Mouse (Mus musculus) spleen, adult 2 months (tissue): ENCODE measurements around the gene Ndufv1. TPM values are rescaled to one million over a fixed set of nuclear protein-coding genes. Genes with fewer than 3 reads are reported as not detected.
"Not testable (repeated sequence)": the region's sequence is repeated elsewhere in the genome, so short reads cannot be mapped to it uniquely, and the experiment has no call there.

ENCODE experiments used
- DNase-seq, 2 experiments: peaks; one replicate each; pipeline versions ENCODE4 v3.0.0 to v3.0.0-alpha.2; 2012 to 2021; ENCODE audit warnings: low spot score in 2 of 2, low read depth in 1 of 2
- H3K27ac ChIP-seq: fragments of 200-500 bp; 2 replicates; pipeline ENCODE4 v1.5.1; 2012; ENCODE audit warnings: low read length, inconsistent platforms; ENCODE audit not compliant: insufficient read depth
- H3K27me3 ChIP-seq: fragments of 200-500 bp; 2 replicates; pipeline ENCODE4 v1.6.1; 2012; ENCODE audit warnings: mild to moderate bottlenecking, moderate library complexity, low read length, inconsistent platforms; ENCODE audit not compliant: control insufficient read depth, insufficient read depth
- H3K36me3 ChIP-seq: fragments of 200-500 bp; 2 replicates; pipeline ENCODE4 v1.6.1; 2012; ENCODE audit warnings: mild to moderate bottlenecking, low read length, inconsistent platforms; ENCODE audit not compliant: control insufficient read depth, insufficient read depth
- H3K4me1 ChIP-seq: fragments of 200-500 bp; 2 replicates; pipeline ENCODE4 v1.6.1; 2011; ENCODE audit warnings: inconsistent platforms; ENCODE audit not compliant: control insufficient read depth, insufficient read depth, insufficient read length
- H3K4me3 ChIP-seq: fragments of 200-500 bp; 2 replicates; pipeline ENCODE4 v1.5.1; 2011; ENCODE audit warnings: mild to moderate bottlenecking, inconsistent platforms; ENCODE audit not compliant: insufficient read depth, insufficient read length; ENCODE audit errors: extremely low read depth
- CTCF ChIP-seq: fragments of 200-500 bp; IDR thresholded peaks from 2 replicates; pipeline ENCODE4 v1.5.1; 2011; ENCODE audit warnings: mild to moderate bottlenecking, inconsistent platforms; ENCODE audit not compliant: insufficient read depth, insufficient read length, insufficient replicate concordance; ENCODE audit errors: extremely low read depth
- POLR2A ChIP-seq: fragments of 200-500 bp; IDR thresholded peaks from 2 replicates; pipeline ENCODE4 v1.6.1; 2011; ENCODE audit warnings: low read depth, low read length, inconsistent platforms
- WGBS: fragments of 180-500 bp; shearing (Covaris S2); methylation state at CpG from one replicate; pipeline ENCODE4 v1.1.7; 2018; 5-methylcytosine and 5-hydroxymethylcytosine counted together
- polyA plus RNA-seq: library from polyadenylated mRNA; depleted of rRNA; stranded (reverse); fragments of >200 nt; gene quantifications from 2 replicates; pipeline ENCODE4 v1.2.3, GENCODE M21; 2012

Ndufv1 gene
- polyA plus RNA-seq, 1 experiment, result 71.3 TPM

- H3K4me1 ChIP-seq, result no peaks in the 10 kb centered on the region
- no peak overlapping the region for H3K4me3 ChIP-seq
- DNase-seq, result no peak
- no peaks in the 10 kb centered on the region for H3K36me3 ChIP-seq
- WGBS, result 88% methylated on average over 9 of the region's 9 CpGs
- no peak for TF ChIP-seq CTCF
- TF ChIP-seq POLR2A, result no peak
- H3K27ac ChIP-seq, result no peak overlapping the region
- H3K27me3 ChIP-seq, result no peaks in the 10 kb centered on the region
Observed at GRCm38 (mm10) chr19:3980917-3981316, 31.7 kb downstream of the Ndufv1 start.

DNA sequence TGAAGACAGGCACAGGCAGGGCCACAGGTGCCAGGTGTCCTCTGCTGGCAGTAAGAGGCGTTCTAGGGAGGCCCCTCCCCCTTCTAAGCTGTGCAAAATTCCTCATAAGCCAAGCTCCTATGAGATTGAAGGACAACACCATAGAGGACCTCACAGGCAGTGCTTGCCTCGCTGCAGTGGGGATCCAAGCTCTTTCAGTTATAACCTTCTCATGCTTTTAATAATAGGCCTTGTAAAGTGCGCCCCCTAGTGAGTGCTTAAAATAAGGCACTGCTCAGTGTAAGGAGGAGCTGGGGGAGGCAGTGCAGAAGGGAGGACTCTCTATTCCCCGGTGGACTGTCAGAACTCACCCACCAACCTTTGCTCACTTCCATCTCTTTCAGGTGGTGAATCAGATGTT, 32.3 kb downstream of the Ndufv1 start:
- Histone ChIP-seq H3K4me3 (no peak overlapping the region), H3K27me3 (no peaks in the 10 kb centered on the region), H3K27ac (no peak overlapping the region), H3K4me1 (no peaks in the 10 kb centered on the region), H3K36me3 (no peaks in the 10 kb centered on the region)
- WGBS, result 13% methylated on average over 4 of the region's 4 CpGs
- DNase-seq, result peak; percentile 65 to 73
- TF ChIP-seq POLR2A, result no peak
- TF ChIP-seq CTCF, result peak; percentile 60; the same call in 1 of the 2 replicates

DNA sequence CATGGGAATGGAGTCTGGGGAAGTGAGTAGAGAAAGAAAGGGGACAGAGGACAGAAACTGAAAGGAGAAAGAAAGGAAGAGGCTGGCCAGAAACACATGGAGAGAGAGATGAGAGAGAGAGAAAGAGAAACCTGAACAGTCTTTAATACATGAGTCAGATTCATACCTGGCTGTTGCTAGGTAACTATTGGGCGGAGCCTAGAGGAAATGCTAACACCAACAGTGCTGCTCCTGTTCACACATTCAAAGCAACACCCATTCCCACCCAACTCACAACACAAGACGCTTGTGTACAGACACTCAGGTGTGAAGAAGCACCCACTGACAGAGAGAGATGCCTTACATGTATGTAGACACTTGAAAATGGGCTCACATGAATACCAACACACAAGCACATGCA, 36.7 kb downstream of the Ndufv1 start:
- no peak overlapping the region for H3K27ac ChIP-seq
- no peak for DNase-seq
- TF ChIP-seq CTCF (no peak), POLR2A (no peak)
- no peaks in the 10 kb centered on the region for H3K36me3 ChIP-seq
- no peaks in the 10 kb centered on the region for H3K4me1 ChIP-seq
- H3K27me3 ChIP-seq, result no peaks in the 10 kb centered on the region
- no peak overlapping the region for H3K4me3 ChIP-seq
- WGBS, result 76% methylated on average over 2 of the region's 2 CpGs

- H3K36me3 ChIP-seq, H3K27me3 ChIP-seq, DNase-seq, H3K4me3 ChIP-seq, H3K4me1 ChIP-seq, H3K27ac ChIP-seq: not testable (repeated sequence)
- 93% methylated on average over 6 of the region's 6 CpGs for WGBS
Observed at GRCm38 (mm10) chr19:3974608-3975007, 38.0 kb downstream of the Ndufv1 start.

DNA sequence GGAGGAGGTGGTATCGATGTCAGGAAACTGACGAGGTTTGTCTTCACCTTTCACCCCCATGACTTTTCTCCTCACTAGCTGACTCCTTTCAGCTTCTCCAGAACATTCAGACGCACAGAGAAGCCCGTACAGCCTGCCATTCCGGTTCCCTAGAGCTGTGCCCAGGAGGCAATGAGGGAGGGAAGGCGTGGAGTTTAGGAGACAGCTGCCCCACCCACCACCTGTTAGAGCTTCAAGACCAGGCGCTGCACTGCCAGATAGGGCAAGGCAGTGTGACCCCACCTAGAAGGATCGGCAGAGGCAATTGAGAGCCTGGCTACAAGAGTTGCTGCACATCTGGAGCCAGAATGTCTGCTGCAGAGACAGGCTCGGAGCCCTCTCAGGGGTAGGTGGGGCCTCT, 40.4 kb downstream of the Ndufv1 start, which contains the start of gene Aldh3b2:
Aldh3b2 (plus strand) TSS at position 100 of the 400 bp plus-strand sequence.
- no peaks in the 10 kb centered on the region for H3K36me3 ChIP-seq
- H3K27ac ChIP-seq, result no peak within 1 kb of the TSS
- H3K4me1 ChIP-seq, result no peaks in the 10 kb centered on the region
- no peaks in the 10 kb centered on the region for H3K27me3 ChIP-seq
- no peak for TF ChIP-seq POLR2A
- no peak for TF ChIP-seq CTCF
- WGBS, result 70% methylated on average over 9 of the region's 9 CpGs
- no peak for DNase-seq
- no peak within 1 kb of the TSS for H3K4me3 ChIP-seq

DNA sequence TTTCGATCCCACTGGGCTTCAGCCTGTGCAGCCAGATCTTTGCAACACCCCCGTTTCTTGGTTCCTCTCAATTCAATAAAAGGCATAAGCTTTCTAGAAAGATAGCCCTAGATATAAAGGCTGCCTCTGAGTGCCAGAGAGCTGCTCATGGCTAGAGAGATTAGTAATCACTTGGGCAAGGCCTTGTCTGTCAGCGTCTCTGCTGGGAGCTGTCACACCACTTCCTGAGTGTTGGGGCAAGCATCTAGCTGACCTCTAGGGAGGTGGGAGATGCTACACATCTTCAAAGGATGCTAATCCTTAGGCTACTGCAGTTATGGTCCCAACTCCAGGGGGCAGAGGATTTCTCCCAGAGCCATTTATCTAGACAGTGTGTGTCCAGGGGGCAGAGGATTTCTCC, 45.3 kb downstream of the Ndufv1 start:
- TF ChIP-seq POLR2A (no peak), CTCF (no peak)

DNA sequence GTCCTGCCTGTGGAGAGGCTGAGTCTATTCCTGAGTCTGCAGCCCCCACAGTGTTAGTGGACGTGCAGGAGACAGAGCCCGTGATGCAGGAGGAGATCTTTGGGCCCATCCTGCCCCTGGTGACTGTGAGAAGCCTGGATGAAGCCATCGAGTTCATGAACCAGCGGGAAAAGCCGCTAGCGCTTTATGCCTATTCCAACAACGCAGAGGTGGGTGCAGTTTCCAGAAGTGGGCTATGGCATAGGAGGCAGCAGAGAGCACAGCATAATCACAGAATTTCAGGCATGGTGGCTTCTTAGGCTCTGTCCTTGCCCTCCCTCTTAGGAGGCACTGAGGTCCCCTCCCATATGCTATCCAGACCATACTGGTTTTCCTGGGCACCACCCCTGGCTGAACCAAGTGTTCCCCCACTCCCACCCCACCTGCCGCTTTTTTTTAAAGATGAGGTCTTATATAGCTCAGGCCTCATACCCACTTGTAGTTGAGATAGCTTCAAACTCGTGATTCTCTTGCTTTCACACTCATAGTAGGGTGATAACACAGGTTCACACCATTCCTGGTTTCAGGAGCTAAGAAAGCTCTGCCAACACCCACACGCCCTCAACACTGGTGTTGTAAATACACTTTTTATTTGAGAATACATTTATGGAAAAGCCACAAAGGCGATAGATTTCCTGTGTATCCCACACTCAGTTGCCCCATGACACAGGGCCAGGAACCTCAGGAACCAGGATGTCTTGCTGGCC, 46.1 kb downstream of the Ndufv1 start:
- no peaks in the 10 kb centered on the region for H3K27me3 ChIP-seq
- H3K36me3 ChIP-seq, result no peaks in the 10 kb centered on the region
- no peak overlapping the region for H3K4me3 ChIP-seq
- 81% methylated on average over 11 of the region's 11 CpGs for WGBS
- no peak overlapping the region for H3K27ac ChIP-seq
- no peak for DNase-seq
- H3K4me1 ChIP-seq, result no peaks in the 10 kb centered on the region
- TF ChIP-seq POLR2A, result no peak
- TF ChIP-seq CTCF, result no peak

More for the DNA sequence above, 45.3 kb downstream of the Ndufv1 start:
- H3K4me3 ChIP-seq, result no peak overlapping the region
- WGBS, result 72% methylated on average over 3 of the region's 3 CpGs
- no peaks in the 10 kb centered on the region for H3K36me3 ChIP-seq
- no peak for DNase-seq
- no peaks in the 10 kb centered on the region for H3K4me1 ChIP-seq
- no peaks in the 10 kb centered on the region for H3K27me3 ChIP-seq
- H3K27ac ChIP-seq, result no peak overlapping the region

- no peak overlapping the region for H3K27ac ChIP-seq
- TF ChIP-seq POLR2A, result no peak
- no peak for TF ChIP-seq CTCF
- no peak for DNase-seq
- H3K27me3 ChIP-seq, result no peaks in the 10 kb centered on the region
- 70% methylated on average over 4 of the region's 4 CpGs for WGBS
- H3K36me3 ChIP-seq, result no peaks in the 10 kb centered on the region
- H3K4me3 ChIP-seq, result no peak overlapping the region
- no peaks in the 10 kb centered on the region for H3K4me1 ChIP-seq
Observed at GRCm38 (mm10) chr19:3964030-3964429, 48.6 kb downstream of the Ndufv1 start.
